Mouse (Mus musculus): ENCODE measurements around the gene Fgd5.

DNA sequence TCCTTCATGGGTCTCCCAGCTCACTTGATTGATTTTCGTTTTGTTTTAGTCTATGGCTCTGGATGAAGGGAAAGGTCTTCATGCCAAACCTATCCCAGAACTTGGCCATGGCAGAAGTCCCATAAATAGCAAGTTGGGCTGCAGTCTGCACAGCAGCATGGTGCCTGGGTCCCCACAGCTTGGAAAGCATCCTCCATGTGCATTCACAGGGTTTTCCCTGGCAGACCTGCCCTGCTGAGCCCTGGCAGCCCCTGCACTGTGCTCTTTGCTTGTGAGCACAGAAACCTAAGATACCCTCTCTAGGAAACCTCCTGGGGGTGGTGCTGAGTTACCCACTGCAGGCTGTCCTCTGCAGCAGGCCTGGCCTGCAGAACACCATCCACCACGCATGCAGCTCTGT is 32.2 kb downstream of the Fgd5 start:
- TF ChIP-seq POLR2A (IDR thresholded peaks at IDR 0.05; ENCODE audit: insufficient read depth, low read length) (no peak), CTCF (IDR thresholded peaks at IDR 0.05; ENCODE audit: low read depth, low read length) (no peak), EP300 (IDR thresholded peaks at IDR 0.05; ENCODE audit: insufficient read depth, low read depth, low read length) (no peak)
